Mouse (Mus musculus) lung, postnatal 0 days (tissue): ENCODE results near the gene Serpinf2. TPM values are rescaled to one million over a fixed set of nuclear protein-coding genes. Genes with fewer than 3 reads are reported as not detected.

ENCODE experiments used
- ATAC-seq: fragments of 200-750 bp; cut with Nextera tagmentation; 2 replicates; pipeline ENCODE4 v1.8.0; 2017; ENCODE audit warnings: moderate library complexity
- DNase-seq: peaks from one replicate; pipeline ENCODE4 v3.0.0-alpha.2; 2016; ENCODE audit warnings: low spot score
- H3K27ac ChIP-seq: fragments of 300-500 bp; sonication (generic); 2 replicates; pipeline ENCODE4 v1.5.1; 2014; ENCODE audit warnings: antibody characterized with exemption, mild to moderate bottlenecking, low read length, mixed read lengths
- H3K27me3 ChIP-seq: fragments of 300-500 bp; sonication (generic); replicated peaks from 2 replicates; pipeline ENCODE4 v1.6.1; 2014; ENCODE audit warnings: low read length, mixed read lengths; ENCODE audit not compliant: insufficient read depth
- H3K36me3 ChIP-seq: fragments of 300-500 bp; sonication (generic); 2 replicates; pipeline ENCODE4 v1.6.1; 2014; ENCODE audit warnings: low read length, mixed read lengths; ENCODE audit not compliant: insufficient read depth
- H3K4me1 ChIP-seq: fragments of 300-500 bp; sonication (generic); 2 replicates; pipeline ENCODE4 v1.6.1; 2014; ENCODE audit warnings: antibody characterized with exemption, low read depth, low read length, mixed read lengths; ENCODE audit not compliant: insufficient read depth
- H3K4me2 ChIP-seq: fragments of 300-500 bp; sonication (generic); replicated peaks from 2 replicates; pipeline ENCODE4 v1.6.1; 2014; ENCODE audit warnings: low read depth, mild to moderate bottlenecking, low read length, moderate library complexity, mixed read lengths
- H3K4me3 ChIP-seq: fragments of 300-500 bp; sonication (generic); 2 replicates; pipeline ENCODE4 v1.5.1; 2014; ENCODE audit warnings: low read depth, low read length
- H3K9ac ChIP-seq: fragments of 300-500 bp; sonication (generic); replicated peaks from 2 replicates; pipeline ENCODE4 v1.6.1; 2014; ENCODE audit warnings: low read depth, mild to moderate bottlenecking
- H3K9me3 ChIP-seq: fragments of 300-500 bp; sonication (generic); 2 replicates; pipeline ENCODE4 v1.6.1; 2016; ENCODE audit warnings: low read length, mixed read lengths
- CTCF ChIP-seq: IDR thresholded peaks from 2 replicates; pipeline ENCODE4 v1.5.1; 2016; ENCODE audit warnings: antibody characterized with exemption, mild to moderate bottlenecking
- EP300 ChIP-seq: IDR thresholded peaks from 2 replicates; pipeline ENCODE4 v1.6.1; 2016; ENCODE audit warnings: antibody characterized with exemption, mild to moderate bottlenecking, control low read depth
- WGBS: fragments of 180-500 bp; shearing (Covaris S2); extraction: QIAGEN DNeasy Blood & Tissue Kit; methylation state at CpG from one replicate; pipeline ENCODE4 v1.1.7; 2014; 5-methylcytosine and 5-hydroxymethylcytosine counted together
- polyA plus RNA-seq: library from polyadenylated mRNA; unstranded; fragments of >200 nt; fragmentation: Nextera tagmentation; extraction: Ambion mirVana; gene quantifications from 2 replicates; pipeline ENCODE4 v1.2.1, GENCODE M21; 2015

Serpinf2 gene
- polyA plus RNA-seq, 1 experiment from 2014 or later, result 0.19 TPM

GRCm38 (mm10) chr11:75423091-75423490 is 16.3 kb downstream of the Serpinf2 start:
- Histone ChIP-seq H3K4me1 (no peaks in the 10 kb centered on the region), H3K4me2 (no peak overlapping the region), H3K4me3 (no peak overlapping the region), H3K36me3 (no peaks in the 10 kb centered on the region), H3K27me3 (no peaks in the 10 kb centered on the region), H3K9ac (no peak overlapping the region), H3K9me3 (no peaks in the 10 kb centered on the region), H3K27ac (no peak overlapping the region)
- ATAC-seq (no peak), DNase-seq (no peak)
- TF ChIP-seq CTCF (no peak), EP300 (no peak)
- 82% methylated on average over 3 of the region's 3 CpGs for WGBS

DNA sequence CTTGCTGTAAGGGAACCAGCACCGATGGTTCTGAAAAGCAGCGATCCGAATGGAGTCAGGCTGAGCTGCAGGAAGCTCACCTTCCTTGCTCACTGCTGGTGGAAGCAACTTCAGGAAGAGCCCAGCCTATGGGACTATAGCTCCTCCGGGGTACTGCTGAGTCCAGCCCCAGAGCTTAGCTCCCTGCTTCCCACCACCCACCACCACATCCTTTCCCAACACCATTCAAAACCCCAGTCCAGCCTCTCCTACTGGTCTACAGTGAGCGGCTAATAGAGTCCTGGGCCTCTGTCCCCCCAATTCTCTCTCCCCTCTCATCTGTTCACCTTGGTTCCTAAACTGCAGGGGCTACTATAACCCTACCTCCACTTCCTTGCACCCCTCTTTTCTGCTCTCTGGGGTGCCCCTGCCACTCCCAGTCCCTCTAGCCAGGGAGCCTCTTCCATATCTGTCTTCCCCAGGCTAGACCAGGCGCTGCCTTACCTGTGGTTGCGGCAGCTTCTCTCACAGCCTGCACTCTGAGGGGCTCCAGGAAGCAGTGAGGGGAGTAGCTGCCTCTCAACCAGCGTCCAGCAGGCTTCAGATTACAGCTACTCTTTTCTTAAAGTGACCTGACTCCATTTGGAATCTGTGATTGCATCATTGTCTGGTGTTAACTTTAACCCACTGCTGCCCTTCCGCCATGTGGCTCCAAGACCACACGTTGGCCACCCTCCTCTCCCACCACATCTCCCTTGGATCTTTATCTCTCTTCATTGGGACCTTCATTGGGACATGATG is 17.2 kb downstream of the Serpinf2 start, which contains the start of gene Serpinf1:
Serpinf1 (minus strand) TSS at position 689 of the 780 bp plus-strand sequence.
- H3K36me3 ChIP-seq, result no peaks in the 10 kb centered on the region
- TF ChIP-seq CTCF, result no peak
- TF ChIP-seq EP300, result no peak
- no peak within 1 kb of the TSS for H3K9ac ChIP-seq
- peak within 1 kb of the TSS; percentile 15 for H3K4me2 ChIP-seq
- DNase-seq, result peak; percentile 47
- 0 out of 2 replicates have a peak within 1 kb of the TSS, but pooled peaks have one; percentile 16 for H3K4me3 ChIP-seq
- H3K27me3 ChIP-seq, result no peaks in the 10 kb centered on the region
- H3K9me3 ChIP-seq, result no peaks in the 10 kb centered on the region
- H3K4me1 ChIP-seq, result no peaks in the 10 kb centered on the region
- no peak within 1 kb of the TSS for H3K27ac ChIP-seq
- ATAC-seq, result 0 out of 2 replicates have a peak, but pooled peaks have one; percentile 28
- WGBS, result 35% methylated on average over 10 of the region's 10 CpGs

DNA sequence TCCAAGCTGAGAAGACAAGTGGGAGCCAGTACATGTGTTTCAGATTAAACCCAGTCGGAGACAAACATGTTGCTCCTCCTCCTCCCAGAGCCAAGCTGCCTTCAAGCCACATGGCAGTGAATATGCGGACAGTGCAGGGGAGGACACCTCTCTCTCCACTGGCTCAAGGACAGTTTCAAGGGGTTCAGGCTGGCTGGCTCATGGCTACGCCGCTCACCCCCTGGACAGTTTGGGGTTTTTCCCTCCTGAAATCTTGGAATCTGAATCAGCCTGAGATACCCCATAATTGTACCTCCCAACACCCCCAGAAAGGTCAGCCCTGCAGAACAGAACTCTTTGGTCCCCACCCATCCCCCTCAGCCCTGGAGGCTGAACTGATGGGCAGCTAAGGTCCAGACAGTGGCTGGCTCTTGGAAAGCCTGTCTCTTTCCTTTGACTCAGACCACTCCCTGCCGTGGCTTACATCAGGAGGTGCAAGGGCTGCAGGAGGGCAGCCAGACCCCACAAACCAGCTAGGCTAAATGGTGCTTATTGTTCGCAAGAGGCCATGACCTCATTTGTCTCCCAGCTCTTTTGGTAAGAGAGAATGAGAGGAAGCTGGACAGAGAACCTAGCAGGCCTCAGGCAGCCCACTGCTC is 17.9 kb downstream of the Serpinf2 start:
- no peak overlapping the region for H3K9ac ChIP-seq
- no peak overlapping the region for H3K4me3 ChIP-seq
- TF ChIP-seq CTCF (no peak), EP300 (no peak)
- no peaks in the 10 kb centered on the region for H3K9me3 ChIP-seq
- no peak for ATAC-seq
- no peaks in the 10 kb centered on the region for H3K36me3 ChIP-seq
- no peak for DNase-seq
- H3K4me2 ChIP-seq, result peak overlapping the region; percentile 15
- no peak overlapping the region for H3K27ac ChIP-seq
- H3K4me1 ChIP-seq, result no peaks in the 10 kb centered on the region
- 48% methylated on average over 6 of the region's 6 CpGs for WGBS
- H3K27me3 ChIP-seq, result no peaks in the 10 kb centered on the region

GRCm38 (mm10) chr11:75420810-75421374 is 18.5 kb downstream of the Serpinf2 start:
- no peaks in the 10 kb centered on the region for H3K27me3 ChIP-seq
- DNase-seq, result no peak
- H3K9ac ChIP-seq, result no peak overlapping the region
- no peak for ATAC-seq
- no peak for TF ChIP-seq EP300
- no peak for TF ChIP-seq CTCF
- no peak overlapping the region for H3K4me3 ChIP-seq
- H3K4me2 ChIP-seq, result no peak overlapping the region
- WGBS, result 73% methylated on average over 5 of the region's 5 CpGs
- H3K27ac ChIP-seq, result no peak overlapping the region
- no peaks in the 10 kb centered on the region for H3K4me1 ChIP-seq
- no peaks in the 10 kb centered on the region for H3K36me3 ChIP-seq
- no peaks in the 10 kb centered on the region for H3K9me3 ChIP-seq

- no peak for TF ChIP-seq EP300
- TF ChIP-seq CTCF, result no peak
- 78% methylated on average over 7 of the region's 7 CpGs for WGBS
- Histone ChIP-seq H3K9ac (no peak overlapping the region), H3K27me3 (no peaks in the 10 kb centered on the region), H3K4me2 (no peak overlapping the region), H3K27ac (no peak overlapping the region), H3K9me3 (no peaks in the 10 kb centered on the region), H3K36me3 (no peaks in the 10 kb centered on the region), H3K4me3 (no peak overlapping the region), H3K4me1 (no peaks in the 10 kb centered on the region)
- ATAC-seq, result no peak
- DNase-seq, result no peak
Observed at GRCm38 (mm10) chr11:75420037-75420436, 19.4 kb downstream of the Serpinf2 start.

- no peaks in the 10 kb centered on the region for H3K9me3 ChIP-seq
- no peak overlapping the region for H3K4me3 ChIP-seq
- no peaks in the 10 kb centered on the region for H3K4me1 ChIP-seq
- ATAC-seq (no peak; the same call in 1 of the 2 replicates), DNase-seq (no peak)
- no peak overlapping the region for H3K9ac ChIP-seq
- no peaks in the 10 kb centered on the region for H3K27me3 ChIP-seq
- no peaks in the 10 kb centered on the region for H3K36me3 ChIP-seq
- TF ChIP-seq CTCF (no peak), EP300 (no peak)
- H3K27ac ChIP-seq, result no peak overlapping the region
- 59% methylated on average over 13 of the region's 13 CpGs for WGBS
- H3K4me2 ChIP-seq, result no peak overlapping the region
Observed at GRCm38 (mm10) chr11:75415994-75416393, 23.4 kb downstream of the Serpinf2 start.
